Mouse (Mus musculus): ENCODE data around the gene Cbx2.

The Cbx2 gene

GRCm38 (mm10) chr11:119022895-119023615, at the start of gene Cbx2:
Cbx2 (plus strand) TSS chr11:119022962.
- in situ Hi-C loops (cut with MboI, MseI): no loop called here

GRCm38 (mm10) chr11:118974340-118974739, 48.4 kb upstream of the Cbx2 start:
- in situ Hi-C loops (cut with MboI, MseI): no loop called here

DNA sequence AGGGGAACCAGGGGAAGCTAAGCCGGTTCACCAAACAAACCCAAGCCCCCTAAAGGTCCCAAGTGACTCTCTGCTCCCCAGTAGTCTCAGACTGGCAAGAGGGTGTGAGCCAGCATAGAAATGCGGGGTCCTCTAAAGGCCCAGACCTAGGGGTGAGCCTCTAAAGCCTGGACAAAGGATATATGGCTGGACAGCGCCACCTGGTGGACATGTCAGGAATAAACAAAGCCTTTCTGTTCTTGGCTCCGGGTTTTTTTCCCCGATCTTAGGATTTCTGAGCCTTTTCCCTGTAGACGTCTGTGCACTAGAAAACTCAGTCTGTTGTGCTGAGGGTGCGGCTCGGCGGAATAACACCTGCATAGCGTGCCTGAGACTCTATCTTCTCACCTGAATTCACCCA, 47.3 kb upstream of the Cbx2 start:
- in situ Hi-C loops (cut with MboI, MseI): no loop called here

DNA sequence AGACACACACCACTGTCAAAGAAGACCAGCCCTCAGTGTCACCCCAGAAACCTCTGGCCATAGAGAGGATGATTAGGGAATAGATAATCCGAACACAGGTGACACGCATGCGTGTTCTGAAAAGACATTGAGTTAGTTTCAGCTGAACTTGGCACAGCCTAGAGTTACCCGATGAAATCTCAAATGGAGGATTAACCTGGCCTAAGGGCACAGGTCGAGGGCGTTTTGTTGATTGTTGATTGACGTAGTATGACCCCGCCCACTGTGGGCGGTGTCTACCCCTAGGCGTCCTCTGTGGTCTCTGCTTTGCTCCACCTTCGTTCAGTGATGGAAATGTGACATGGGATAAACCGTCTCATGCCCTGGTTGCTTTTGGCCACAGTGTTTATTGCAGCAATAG, 46.8 kb upstream of the Cbx2 start:
- in situ Hi-C loops (cut with MboI, MseI): no loop called here

- in situ Hi-C loops (cut with MboI, MseI): no loop called here
Measured at GRCm38 (mm10) chr11:118980388-118980787, 42.4 kb upstream of the Cbx2 start.

DNA sequence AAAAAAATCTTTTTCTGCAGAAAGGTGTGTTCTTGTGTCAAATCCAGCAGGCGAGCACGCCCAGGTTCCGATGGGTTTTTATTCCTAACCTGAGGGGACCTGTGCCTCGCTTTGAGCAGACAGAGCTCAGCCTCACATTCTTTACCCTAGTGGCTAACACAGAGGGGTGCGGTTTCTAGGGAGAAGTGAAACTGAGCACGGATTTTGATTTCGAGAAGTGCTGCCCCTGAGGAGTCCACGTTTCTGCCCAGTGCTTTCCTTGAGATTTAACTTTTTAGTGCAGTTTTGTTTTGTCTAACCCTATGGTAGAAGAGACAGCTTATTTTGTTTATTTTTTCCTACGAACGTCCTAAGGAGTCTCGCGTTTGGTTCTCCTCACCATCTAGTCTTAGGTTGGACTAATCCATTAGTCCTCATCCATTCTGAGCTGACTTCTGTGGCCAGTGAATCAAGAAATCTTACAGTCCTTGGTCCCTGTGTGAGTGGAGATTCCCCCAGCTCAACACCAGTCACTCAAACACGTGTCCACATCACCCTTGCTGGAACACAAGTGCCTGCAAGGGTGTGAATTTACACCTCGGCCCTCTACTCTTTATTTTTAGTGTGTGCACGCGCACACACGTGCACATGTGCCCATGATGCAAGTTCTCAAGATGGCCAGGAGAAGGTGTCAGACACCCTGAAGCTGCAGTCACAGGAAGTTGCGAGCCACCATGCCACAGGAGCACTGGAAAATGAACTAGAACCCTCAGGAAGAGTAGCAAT, 41.6 kb upstream of the Cbx2 start:
- in situ Hi-C loops (cut with MboI, MseI): no loop called here

- in situ Hi-C loops (cut with MboI, MseI): no loop called here
Measured at GRCm38 (mm10) chr11:118982593-118983113, 40.1 kb upstream of the Cbx2 start.

- in situ Hi-C loops (cut with MboI, MseI): no loop called here
Measured at GRCm38 (mm10) chr11:118985571-118985970, 37.2 kb upstream of the Cbx2 start.

DNA sequence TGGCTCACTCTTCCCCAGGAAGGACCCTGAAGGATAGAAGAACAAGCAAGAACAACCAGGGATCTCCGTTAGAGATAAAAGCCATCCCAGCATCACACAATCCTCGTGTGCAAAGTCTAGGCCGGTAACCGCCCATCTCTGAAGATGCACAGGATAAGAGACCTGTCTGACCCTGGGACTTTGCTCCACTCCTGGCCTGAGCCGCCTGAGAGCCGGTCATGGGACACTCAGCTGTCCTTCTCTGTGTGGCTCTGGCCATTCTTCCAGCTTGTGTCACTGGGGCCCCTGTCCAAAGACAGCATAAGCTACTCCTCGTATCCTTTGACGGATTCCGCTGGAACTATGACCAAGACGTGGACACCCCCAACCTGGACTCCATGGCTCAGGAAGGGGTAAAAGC, 34.8 kb upstream of the Cbx2 start, which contains the start of gene Enpp7:
Gene Enpp7 (plus strand): TSS at position 190 of the 400 bp plus-strand sequence.
- in situ Hi-C loops (cut with MboI, MseI): no loop called here

DNA sequence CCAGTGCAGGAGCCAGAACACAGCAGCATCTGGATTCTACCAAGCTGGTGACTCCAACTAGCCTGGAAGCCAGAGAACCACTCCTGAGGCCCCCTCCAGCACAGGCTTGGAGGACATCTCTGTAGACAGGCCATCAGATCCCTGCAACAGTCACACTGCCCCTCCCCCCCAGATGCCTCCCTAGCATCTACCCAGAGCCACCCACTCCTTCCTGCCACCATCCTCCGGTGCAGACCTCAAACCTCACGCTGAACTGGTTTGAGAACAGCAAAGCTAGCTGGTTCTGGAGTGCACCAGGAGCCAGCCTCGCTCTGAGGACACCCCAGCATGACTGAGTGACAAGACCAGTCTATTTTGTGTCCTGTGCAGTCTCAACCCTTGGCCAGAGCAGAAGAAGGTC, 30.0 kb upstream of the Cbx2 start:
- in situ Hi-C loops (cut with MboI, MseI): no loop called here

DNA sequence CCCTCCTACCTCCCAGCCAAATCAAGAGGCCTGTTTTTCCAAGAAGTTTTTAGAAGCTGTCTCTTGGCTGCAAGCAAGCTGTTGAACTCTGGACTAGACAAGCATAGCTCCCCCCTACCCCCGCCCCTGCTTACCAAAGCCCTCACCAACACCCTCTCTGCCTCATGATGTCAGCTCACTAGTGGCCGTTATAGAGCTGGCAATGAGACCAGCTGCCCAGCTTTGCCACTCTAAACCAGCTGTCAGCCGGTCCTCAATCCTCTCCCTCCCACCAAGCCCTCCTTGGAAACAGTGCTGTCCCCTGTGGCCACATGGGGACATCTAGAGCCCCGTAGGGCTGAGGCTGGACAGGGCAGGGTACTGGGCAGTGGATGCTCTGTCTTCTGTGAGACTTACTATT, 27.3 kb upstream of the Cbx2 start:
- in situ Hi-C loops (cut with MboI, MseI): no loop called here

- in situ Hi-C loops (cut with MboI, MseI): no loop called here
Measured at GRCm38 (mm10) chr11:118997182-118997581, 25.6 kb upstream of the Cbx2 start.

GRCm38 (mm10) chr11:118998540-118999265, 24.1 kb upstream of the Cbx2 start:
- in situ Hi-C loops (cut with MboI, MseI): no loop called here

DNA sequence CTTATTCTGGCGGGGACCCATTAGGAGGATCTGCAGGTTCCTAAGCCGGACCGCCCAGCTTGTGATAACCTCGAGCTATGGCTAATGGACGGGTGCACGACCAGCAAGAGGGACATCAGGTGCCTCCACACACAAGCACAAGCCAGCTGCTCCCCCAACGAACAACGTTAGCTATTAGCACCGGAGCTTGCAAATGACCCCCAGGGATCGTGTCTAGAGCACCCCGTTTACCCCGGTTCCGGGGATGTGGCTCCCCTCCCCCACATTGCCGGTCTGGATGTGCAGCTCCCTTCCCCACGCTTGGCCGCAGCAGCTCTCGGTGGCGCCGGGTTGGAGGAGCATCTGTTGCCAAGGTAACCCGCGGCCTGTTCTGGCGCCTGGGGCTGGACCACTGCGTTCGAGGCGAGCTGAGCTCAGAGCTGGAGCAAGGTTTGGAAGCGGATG, 23.4 kb upstream of the Cbx2 start:
- in situ Hi-C loops (cut with MboI, MseI): no loop called here

DNA sequence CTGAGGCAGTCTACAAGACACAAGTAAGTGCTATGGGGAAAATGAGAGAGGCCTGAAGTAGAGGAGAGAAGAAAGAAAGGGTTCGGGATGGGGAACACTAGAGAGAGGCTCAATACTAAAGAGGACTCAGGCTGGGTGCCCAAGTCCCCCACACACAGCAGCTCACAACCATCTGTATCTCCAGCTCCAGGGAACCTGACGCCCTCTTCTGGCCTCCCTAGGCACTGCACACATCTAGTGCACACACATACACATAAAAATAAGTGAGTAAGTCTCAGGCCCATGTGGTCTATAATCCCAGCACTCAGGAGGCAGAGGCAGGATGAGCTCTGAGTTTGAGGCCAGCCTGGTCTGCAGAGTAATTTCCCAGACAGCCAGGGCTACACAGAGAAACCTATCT, 21.9 kb upstream of the Cbx2 start:
- in situ Hi-C loops (cut with MboI, MseI): no loop called here

- in situ Hi-C loops (cut with MboI, MseI): no loop called here
Measured at GRCm38 (mm10) chr11:119001493-119002128, 21.2 kb upstream of the Cbx2 start.

- in situ Hi-C loops (cut with MboI, MseI): no loop called here
Measured at GRCm38 (mm10) chr11:119005547-119006275, 17.1 kb upstream of the Cbx2 start.

DNA sequence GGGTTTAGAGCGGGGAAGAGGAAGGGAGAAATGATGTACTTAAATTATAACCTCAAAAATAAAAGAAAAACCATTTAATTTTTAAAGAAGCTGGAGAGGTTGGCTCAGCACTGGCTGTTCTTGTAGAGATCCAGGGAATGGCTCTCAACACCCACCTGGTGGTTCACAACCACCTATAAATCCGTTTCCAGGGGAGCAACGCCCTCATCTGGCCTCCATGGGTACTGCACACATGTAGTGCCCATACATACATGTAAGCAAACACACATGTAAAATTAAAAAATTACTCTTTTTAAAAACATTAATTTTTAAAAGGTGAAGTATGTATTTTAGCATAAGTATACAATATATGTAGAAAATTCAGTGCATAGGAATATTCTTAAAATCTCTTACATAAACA, 16.3 kb upstream of the Cbx2 start:
- in situ Hi-C loops (cut with MboI, MseI): no loop called here

DNA sequence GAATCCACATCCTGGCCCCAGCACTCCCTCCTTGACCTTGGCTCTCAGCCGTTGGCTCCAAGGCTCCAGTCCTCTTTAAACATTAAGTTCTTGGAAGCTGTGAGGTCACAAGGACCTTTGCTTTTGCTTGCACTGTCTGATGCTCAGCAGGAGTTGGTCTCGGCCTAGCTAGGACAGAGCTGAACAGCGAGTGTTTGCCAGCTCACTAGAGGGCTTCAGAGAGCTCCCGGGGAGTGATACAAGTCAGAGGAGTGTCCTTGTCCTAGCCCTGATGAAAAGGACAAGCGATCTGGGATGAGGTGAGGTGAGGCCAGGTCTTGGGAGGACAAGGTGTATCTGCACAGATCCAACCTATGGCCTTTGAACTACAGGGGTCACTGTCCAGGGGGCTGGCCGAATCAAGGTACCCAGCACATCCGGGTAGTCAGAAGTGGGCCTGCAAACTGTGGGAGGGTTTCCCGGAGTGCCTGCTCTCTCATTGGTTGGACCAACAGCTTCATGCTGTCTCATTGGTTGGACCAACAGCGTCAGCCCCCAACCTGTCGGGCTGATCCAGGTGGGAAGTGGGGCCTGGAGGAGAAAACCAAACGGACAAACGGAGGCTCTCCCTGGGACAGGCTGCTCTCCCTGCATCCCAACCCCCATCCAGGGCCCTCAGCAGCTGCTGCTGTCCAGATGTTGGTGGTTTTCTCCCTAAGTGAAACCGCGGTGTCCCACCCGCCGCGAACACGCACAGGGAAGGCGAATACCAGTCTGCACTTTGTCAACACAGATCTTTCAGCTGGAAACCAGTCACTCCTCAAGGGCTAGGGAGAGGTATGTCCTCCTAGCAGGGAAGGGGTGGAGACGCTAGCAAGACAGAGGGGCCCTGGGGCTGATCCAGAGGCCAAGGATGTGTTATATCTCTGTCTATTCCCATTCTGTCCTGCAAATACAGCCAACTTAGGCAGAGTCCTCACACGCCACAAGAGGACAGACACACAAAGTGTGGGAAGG, 15.0 kb upstream of the Cbx2 start:
- in situ Hi-C loops (cut with MboI, MseI): no loop called here

GRCm38 (mm10) chr11:119014455-119014854, 8.3 kb upstream of the Cbx2 start:
- in situ Hi-C loops (cut with MboI, MseI): no loop called here

Data from T-helper 1 cell (primary cell).